Mouse (Mus musculus): Measurements from ENCODE around the gene Gtf3c4.

The Gtf3c4 gene

GRCm38 (mm10) chr2:28840222-28840951 is at the start of gene Gtf3c4, which contains the start of gene Ddx31:
Gtf3c4 (minus strand) TSS chr2:28840360.
Ddx31 (plus strand) TSS chr2:28840406.
- DNase-seq (ENCODE audit: low spot score in 2 of 2): peak; percentile 96

GRCm38 (mm10) chr2:28884914-28885313 is 44.8 kb upstream of the Gtf3c4 start:
- DNase-seq (ENCODE audit: low spot score in 2 of 2): no peak

- DNase-seq (ENCODE audit: low spot score in 2 of 2): no peak
Measured at GRCm38 (mm10) chr2:28882826-28883485, 42.8 kb upstream of the Gtf3c4 start.

- no peak for DNase-seq (ENCODE audit: low spot score in 2 of 2)
Measured at GRCm38 (mm10) chr2:28882047-28882446, 41.9 kb upstream of the Gtf3c4 start.

GRCm38 (mm10) chr2:28881275-28881674 is 41.1 kb upstream of the Gtf3c4 start:
- DNase-seq (ENCODE audit: low spot score in 2 of 2): no peak

- no peak for DNase-seq (ENCODE audit: low spot score in 2 of 2)
Measured at GRCm38 (mm10) chr2:28875554-28875953, 35.4 kb upstream of the Gtf3c4 start.

- DNase-seq (ENCODE audit: low spot score in 2 of 2): no peak
Measured at GRCm38 (mm10) chr2:28867495-28867894, 27.3 kb upstream of the Gtf3c4 start.

- no peak for DNase-seq (ENCODE audit: low spot score in 2 of 2)
Measured at GRCm38 (mm10) chr2:28863857-28864256, 23.7 kb upstream of the Gtf3c4 start.

GRCm38 (mm10) chr2:28860678-28861423 is 20.7 kb upstream of the Gtf3c4 start:
- no peak for DNase-seq (ENCODE audit: low spot score in 2 of 2)

GRCm38 (mm10) chr2:28859303-28859702 is 19.1 kb upstream of the Gtf3c4 start:
- no peak for DNase-seq (ENCODE audit: low spot score in 2 of 2)

- DNase-seq (ENCODE audit: low spot score in 2 of 2): no peak
Measured at GRCm38 (mm10) chr2:28855773-28856172, 15.6 kb upstream of the Gtf3c4 start.

GRCm38 (mm10) chr2:28852594-28852993 is 12.4 kb upstream of the Gtf3c4 start:
- no peak for DNase-seq (ENCODE audit: low spot score in 2 of 2)

GRCm38 (mm10) chr2:28848879-28849278 is 8.7 kb upstream of the Gtf3c4 start:
- DNase-seq (ENCODE audit: low spot score in 2 of 2): no peak

GRCm38 (mm10) chr2:28842042-28842441 is 1.9 kb upstream of the Gtf3c4 start:
- DNase-seq (ENCODE audit: low spot score in 2 of 2): no peak

- DNase-seq (ENCODE audit: low spot score in 2 of 2): no peak
Measured at GRCm38 (mm10) chr2:28839501-28840221, 499 bp downstream of the Gtf3c4 start.

- DNase-seq (ENCODE audit: low spot score in 2 of 2): peak; percentile 13 to 14
Measured at GRCm38 (mm10) chr2:28836181-28836940, 3.8 kb downstream of the Gtf3c4 start.

GRCm38 (mm10) chr2:28829265-28829664 is 10.9 kb downstream of the Gtf3c4 start:
- no peak for DNase-seq (ENCODE audit: low spot score in 2 of 2)

GRCm38 (mm10) chr2:28818866-28819265 is 21.3 kb downstream of the Gtf3c4 start:
- DNase-seq (ENCODE audit: low spot score in 2 of 2): peak; percentile 14 to 27

GRCm38 (mm10) chr2:28810260-28811013 is 29.7 kb downstream of the Gtf3c4 start:
- DNase-seq (ENCODE audit: low spot score in 2 of 2): no peak

- DNase-seq (ENCODE audit: low spot score in 2 of 2): no peak
Measured at GRCm38 (mm10) chr2:28808841-28809240, 31.3 kb downstream of the Gtf3c4 start.

Measured in right cerebral cortex, adult 2 months (tissue).